Mouse (Mus musculus) limb, embryonic 14.5 days (tissue): Measurements from ENCODE around the gene Gm9922. TPM values are rescaled to one million over a fixed set of nuclear protein-coding genes. Genes with fewer than 3 reads are reported as not detected.

ENCODE experiments used
- ATAC-seq: fragments of 200-750 bp; cut with Nextera tagmentation; 2 replicates; pipeline ENCODE4 v1.8.0; 2017; ENCODE audit warnings: low read depth, moderate number of reproducible peaks, moderate TSS enrichment; ENCODE audit not compliant: low FRiP score
- DNase-seq: peaks from one replicate; pipeline ENCODE4 v3.0.0-alpha.2; 2015; ENCODE audit warnings: low spot score
- H3K27ac ChIP-seq: fragments of 300-500 bp; sonication (generic); replicated peaks from 2 replicates; pipeline ENCODE4 v1.5.1; 2014; ENCODE audit warnings: low read depth, mild to moderate bottlenecking, low read length, moderate library complexity, mixed read lengths
- H3K27me3 ChIP-seq: fragments of 300-500 bp; sonication (generic); 2 replicates; pipeline ENCODE4 v1.6.1; 2014; ENCODE audit warnings: low read length, mixed read lengths; ENCODE audit not compliant: control insufficient read depth, insufficient read depth
- H3K36me3 ChIP-seq: fragments of 300-500 bp; sonication (generic); 2 replicates; pipeline ENCODE4 v1.6.1; 2014; ENCODE audit warnings: mild to moderate bottlenecking, low read length, moderate library complexity, mixed read lengths; ENCODE audit not compliant: control insufficient read depth, insufficient read depth
- H3K4me1 ChIP-seq: fragments of 300-500 bp; sonication (generic); 2 replicates; pipeline ENCODE4 v1.6.1; 2014; ENCODE audit warnings: antibody characterized with exemption, low read length, mixed read lengths; ENCODE audit not compliant: control insufficient read depth, insufficient read depth
- H3K4me2 ChIP-seq: fragments of 300-500 bp; sonication (generic); replicated peaks from 2 replicates; pipeline ENCODE4 v1.6.1; 2014; ENCODE audit warnings: low read depth, mild to moderate bottlenecking, low read length, moderate library complexity; ENCODE audit not compliant: severe bottlenecking
- H3K4me3 ChIP-seq: fragments of 300-500 bp; sonication (generic); replicated peaks from 2 replicates; pipeline ENCODE4 v1.5.1; 2014; ENCODE audit warnings: low read length
- H3K9ac ChIP-seq: fragments of 300-500 bp; sonication (generic); 2 replicates; pipeline ENCODE4 v1.6.1; 2014; ENCODE audit warnings: mild to moderate bottlenecking, low read depth, low read length, moderate library complexity; ENCODE audit not compliant: severe bottlenecking
- H3K9me3 ChIP-seq: fragments of 300-500 bp; sonication (generic); 2 replicates; pipeline ENCODE4 v1.6.1; 2016; ENCODE audit warnings: low read length; ENCODE audit not compliant: control insufficient read depth
- POLR2A ChIP-seq: fragments of 200-500 bp; IDR thresholded peaks from 2 replicates; pipeline ENCODE4 v1.8.0; 2012; ENCODE audit warnings: inconsistent platforms, mild to moderate bottlenecking, moderate library complexity, borderline replicate concordance; ENCODE audit not compliant: insufficient read depth, insufficient read length; ENCODE audit errors: extremely low read depth
- whole genome bisulfite sequencing: fragments of 180-500 bp; shearing (Covaris S2); extraction: QIAGEN DNeasy Blood & Tissue Kit; methylation state at CpG from one replicate; pipeline ENCODE4 v1.1.7; 2014; 5-methylcytosine and 5-hydroxymethylcytosine counted together
- polyA plus RNA-seq, 2 experiments: library from polyadenylated mRNA; depleted of rRNA in 1 of 2; stranded (reverse) in 1 of 2; unstranded in 1 of 2; fragments of >200 nt; fragmentation: Nextera tagmentation in 1 of 2; extraction: Ambion mirVana in 1 of 2; gene quantifications; 2 replicates each; pipeline versions ENCODE4 v1.2.1 to v1.2.3; 2012 to 2014

The Gm9922 gene
- polyA plus RNA-seq (2012; rRNA removed): 3.4 and 3.6 TPM in 2 replicates
- 3.7 and 3.8 TPM in 2 replicates for polyA plus RNA-seq (2014; fragmentation: Nextera tagmentation; extraction: Ambion mirVana)

DNA sequence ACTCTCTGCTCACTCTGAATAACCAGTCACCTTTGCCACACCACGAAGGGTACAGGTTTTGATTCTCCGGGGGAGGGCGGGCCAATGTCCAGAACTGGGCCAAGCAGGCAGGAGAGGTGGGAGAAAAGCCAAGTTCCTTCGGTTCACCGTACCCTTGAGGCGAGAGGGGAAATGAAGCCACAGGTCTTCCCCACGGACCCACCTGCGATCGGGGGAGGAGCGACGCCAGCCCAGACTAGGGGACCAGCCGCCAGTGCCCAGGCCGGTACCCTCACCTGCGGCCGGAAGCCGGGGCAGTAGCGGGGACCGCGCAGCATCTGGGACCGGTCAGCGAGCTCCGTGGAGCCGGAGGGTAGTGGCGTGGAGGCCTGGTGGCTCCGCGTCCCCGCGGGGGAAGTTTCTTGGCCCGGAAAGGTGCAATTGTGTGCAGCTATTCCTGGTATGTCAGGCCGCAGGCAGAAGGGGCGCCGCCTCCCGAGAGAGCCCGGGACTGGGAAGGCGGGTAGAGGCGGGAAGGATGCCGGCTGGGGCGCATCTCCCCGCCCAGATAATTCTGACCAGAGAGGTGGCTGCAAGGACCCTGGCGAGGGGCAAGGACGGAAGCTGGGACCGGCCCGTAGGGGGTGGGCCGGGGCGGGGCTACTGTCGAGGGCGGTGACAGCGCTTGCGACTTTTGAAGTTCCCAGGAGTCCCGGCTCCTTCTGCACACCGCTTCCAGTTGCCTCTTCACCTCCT is at the start of gene Gm9922, which contains the start of gene Lmo7:
Gene Gm9922 (minus strand): TSS at position 578 of the 735 bp plus-strand sequence.
Gene Lmo7 (plus strand): TSS at position 721 of the 735 bp plus-strand sequence.
- Histone ChIP-seq H3K4me2 (peak within 1 kb of the TSS; percentile 95), H3K4me3 (peak within 1 kb of the TSS; percentile 74), H3K9me3 (no peaks in the 10 kb centered on the region), H3K27me3 (0 out of 2 replicates have a peak, but pooled peaks cover 7% of the 10 kb centered on the region), H3K36me3 (no peaks in the 10 kb centered on the region), H3K9ac (peak within 1 kb of the TSS; percentile 66), H3K4me1 (no peaks in the 10 kb centered on the region), H3K27ac (no peak within 1 kb of the TSS)
- ATAC-seq: peak; percentile 83
- no peak for TF ChIP-seq POLR2A
- DNase-seq: peak; percentile 54
- WGBS: 2% methylated on average over 50 of the region's 51 CpGs

GRCm38 (mm10) chr14:101778426-101778825 is 48.8 kb upstream of the Gm9922 start:
- no peak overlapping the region for H3K4me2 ChIP-seq
- no peaks in the 10 kb centered on the region for H3K4me1 ChIP-seq
- no peaks in the 10 kb centered on the region for H3K36me3 ChIP-seq
- no peak for DNase-seq
- no peak for ATAC-seq
- no peak for TF ChIP-seq POLR2A
- no peaks in the 10 kb centered on the region for H3K9me3 ChIP-seq
- H3K4me3 ChIP-seq: no peak overlapping the region
- H3K27ac ChIP-seq: no peak overlapping the region
- no peaks in the 10 kb centered on the region for H3K27me3 ChIP-seq
- WGBS: 94% methylated on average over 3 of the region's 3 CpGs
- no peak overlapping the region for H3K9ac ChIP-seq

GRCm38 (mm10) chr14:101777129-101777493 is 47.5 kb upstream of the Gm9922 start:
- ATAC-seq (no peak), DNase-seq (no peak)
- no peak for TF ChIP-seq POLR2A
- 50% methylated on average over 3 of the region's 3 CpGs for WGBS
- H3K36me3 ChIP-seq: no peaks in the 10 kb centered on the region
- no peak overlapping the region for H3K4me3 ChIP-seq
- no peaks in the 10 kb centered on the region for H3K9me3 ChIP-seq
- H3K9ac ChIP-seq: no peak overlapping the region
- no peak overlapping the region for H3K27ac ChIP-seq
- H3K27me3 ChIP-seq: no peaks in the 10 kb centered on the region
- H3K4me1 ChIP-seq: no peaks in the 10 kb centered on the region
- H3K4me2 ChIP-seq: no peak overlapping the region

DNA sequence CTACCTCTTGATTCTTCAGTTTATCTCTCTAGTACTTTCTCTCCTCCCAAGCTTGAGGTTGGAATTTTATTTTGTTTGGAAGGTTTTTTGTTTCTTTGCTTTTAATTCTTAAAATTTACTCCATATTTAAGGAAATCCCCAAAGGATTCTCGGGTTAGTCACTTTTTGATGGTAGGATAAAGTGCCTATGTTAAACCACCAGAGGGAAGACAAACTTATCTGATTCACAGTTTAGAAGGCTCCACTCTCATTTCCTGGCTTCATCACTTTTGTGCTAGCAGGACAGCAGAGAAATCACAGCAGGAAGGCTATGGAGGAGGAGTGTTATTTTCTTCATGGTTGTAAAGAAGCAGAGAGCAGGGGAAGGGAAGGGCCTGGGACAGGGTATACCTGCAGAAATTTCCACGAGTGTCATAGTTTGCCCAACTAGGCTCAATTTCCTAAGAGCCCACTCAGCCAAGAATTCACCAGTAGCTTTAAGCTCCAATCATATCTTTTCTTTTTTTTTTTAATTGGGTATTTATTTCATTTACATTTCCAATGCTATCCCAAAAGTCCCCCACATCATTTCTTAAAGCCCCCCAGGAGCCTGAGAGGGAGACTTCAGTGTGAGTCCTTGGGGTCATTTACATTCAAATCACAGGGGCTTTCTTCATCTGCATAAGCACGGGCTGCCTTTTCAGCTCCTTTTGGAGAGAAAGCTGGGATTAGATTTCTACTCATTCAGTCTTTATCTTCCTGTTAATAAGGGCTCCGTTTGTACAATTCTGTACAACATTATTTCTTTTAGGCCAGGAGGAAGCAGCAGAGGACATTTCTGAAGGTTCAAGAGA is 46.9 kb upstream of the Gm9922 start:
- no peak overlapping the region for H3K27ac ChIP-seq
- no peaks in the 10 kb centered on the region for H3K9me3 ChIP-seq
- H3K4me1 ChIP-seq: no peaks in the 10 kb centered on the region
- no peak for DNase-seq
- no peaks in the 10 kb centered on the region for H3K27me3 ChIP-seq
- ATAC-seq: no peak
- no peak overlapping the region for H3K9ac ChIP-seq
- WGBS: 25% methylated on average over 4 of the region's 4 CpGs
- no peak for TF ChIP-seq POLR2A
- H3K36me3 ChIP-seq: no peaks in the 10 kb centered on the region
- H3K4me2 ChIP-seq: no peak overlapping the region
- H3K4me3 ChIP-seq: no peak overlapping the region

GRCm38 (mm10) chr14:101774631-101775030 is 45.0 kb upstream of the Gm9922 start:
- Histone ChIP-seq H3K4me3 (no peak overlapping the region), H3K27ac (no peak overlapping the region), H3K36me3 (no peaks in the 10 kb centered on the region), H3K9ac (no peak overlapping the region), H3K27me3 (no peaks in the 10 kb centered on the region), H3K4me1 (no peaks in the 10 kb centered on the region), H3K4me2 (no peak overlapping the region), H3K9me3 (no peaks in the 10 kb centered on the region)
- no peak for TF ChIP-seq POLR2A
- DNase-seq (no peak), ATAC-seq (no peak)
- WGBS: 53% methylated on average over 4 of the region's 4 CpGs
